Mouse (Mus musculus) kidney, postnatal 25 days (tissue): ENCODE measurements at regions not wholly inside any gene's neighbourhood (a gene's known extent, or its start where the extent isn't known, plus 50 kb on each side); places are given as distances from the start of the nearest gene placed in this dataset.

Source experiments
- DNase-seq, 2 experiments: peaks; one replicate each; pipeline ENCODE4 v3.0.0; 2021; ENCODE audit warnings: mixed read lengths in 2 of 2

DNA sequence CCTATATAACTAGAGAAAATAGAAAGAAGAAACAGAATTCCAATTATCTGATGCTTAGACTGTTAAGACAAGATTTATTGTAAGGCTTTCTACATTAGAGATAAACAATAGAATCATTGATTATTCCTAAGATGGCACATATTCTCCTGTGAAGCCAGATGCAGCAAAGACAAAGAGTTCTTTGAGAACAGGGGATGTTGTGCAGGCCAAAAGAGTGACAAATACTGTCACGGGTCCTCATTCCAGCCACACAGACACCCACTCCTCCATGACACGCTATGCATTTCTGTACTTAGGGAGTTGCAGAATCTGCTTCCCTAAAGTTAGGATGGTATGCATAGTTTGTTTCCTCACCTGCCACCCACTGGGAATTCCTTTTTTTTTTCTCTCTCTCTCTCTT is 245.2 kb downstream of the Sv2b start:
- no peak for DNase-seq

DNA sequence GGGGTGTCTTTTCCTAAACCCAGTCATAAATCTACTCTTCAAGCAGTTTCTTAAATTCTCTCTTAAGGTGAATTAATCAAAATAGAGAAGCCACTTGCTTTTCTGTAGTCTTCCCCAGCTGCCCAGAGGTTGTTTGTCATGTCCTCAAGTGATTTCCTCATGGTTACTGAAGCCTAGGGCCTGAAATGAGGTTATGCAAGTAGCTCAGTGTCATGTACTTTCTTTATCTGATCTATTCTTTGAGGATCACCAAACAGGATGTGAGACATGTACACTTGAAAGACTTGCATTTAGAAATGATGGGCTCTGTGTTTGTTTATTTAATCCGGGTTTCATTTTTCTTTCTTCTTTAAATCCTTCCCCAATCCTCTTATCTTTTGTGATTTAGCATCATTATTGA is 258.8 kb downstream of the Sv2b start:
- DNase-seq: no peak

- DNase-seq: no peak
Observed at GRCm38 (mm10) chr7:75049751-75050150, 259.3 kb downstream of the Sv2b start.

GRCm38 (mm10) chr7:75048822-75049221 is 260.2 kb downstream of the Sv2b start:
- no peak for DNase-seq

DNA sequence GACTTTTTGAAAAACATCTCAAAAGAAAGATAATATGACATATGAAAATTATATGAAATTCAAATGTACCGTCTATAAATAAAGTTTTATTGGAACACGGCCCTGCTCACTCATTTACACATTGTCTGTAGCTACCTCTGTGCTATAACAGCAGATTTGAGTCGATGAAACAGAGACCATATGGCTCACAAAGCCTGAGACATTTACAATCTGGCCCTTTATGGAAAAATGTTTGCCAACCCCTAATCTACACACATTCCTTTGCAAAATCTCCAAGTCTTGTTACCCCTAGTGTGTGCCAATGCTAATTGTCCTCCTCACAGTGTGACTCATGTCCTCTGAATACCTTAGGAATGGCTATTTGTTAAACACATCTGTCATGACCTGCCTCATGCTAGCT is 261.2 kb downstream of the Sv2b start:
- DNase-seq: no peak

DNA sequence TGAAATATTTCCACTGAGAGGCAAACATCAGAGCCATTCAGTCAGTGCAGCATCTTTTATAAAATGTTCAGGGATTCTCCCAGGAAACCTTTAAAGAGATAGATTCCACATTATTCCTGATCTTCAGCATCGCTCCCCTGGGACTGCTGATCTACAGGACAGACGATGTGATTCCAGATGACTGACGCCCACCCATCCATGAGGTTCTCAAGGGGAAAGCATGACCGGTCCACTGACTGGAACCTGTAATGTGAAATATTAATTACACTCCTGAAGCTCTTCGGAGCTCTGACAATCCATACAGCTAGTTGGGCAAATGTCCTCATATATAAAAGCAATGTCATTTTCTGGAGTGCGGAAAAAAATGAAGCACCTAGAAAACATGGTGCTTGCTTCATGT is 268.2 kb downstream of the Sv2b start:
- DNase-seq: no peak

GRCm38 (mm10) chr7:75026191-75026590 is 282.9 kb downstream of the Sv2b start:
- no peak for DNase-seq

GRCm38 (mm10) chr7:75021966-75022365 is 287.1 kb downstream of the Sv2b start:
- DNase-seq: no peak

DNA sequence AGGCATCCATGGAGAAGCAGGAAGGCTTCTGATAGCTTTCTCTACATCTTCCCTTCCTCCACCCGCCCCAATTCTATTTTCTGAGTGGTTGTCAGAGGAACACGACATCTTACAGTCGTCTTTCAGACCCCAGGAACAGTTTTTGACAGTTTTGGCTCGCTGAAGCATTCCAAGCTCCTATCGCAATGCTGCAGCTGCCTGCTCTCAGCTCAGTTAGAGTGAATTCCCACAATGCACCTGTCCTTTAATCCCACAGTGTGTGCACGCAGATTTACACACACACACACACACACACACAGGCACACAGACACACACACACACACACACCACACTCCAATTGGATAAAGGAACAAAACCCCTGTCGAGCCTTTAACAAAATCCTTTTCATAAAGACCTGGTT is 290.4 kb downstream of the Sv2b start:
- no peak for DNase-seq

- no peak for DNase-seq
Observed at GRCm38 (mm10) chr7:75008481-75008880, 300.6 kb downstream of the Sv2b start.

GRCm38 (mm10) chr7:74990198-74990597 is 318.9 kb downstream of the Sv2b start:
- peak in 1 of 2 experiments; percentile 2 for DNase-seq

GRCm38 (mm10) chr7:74979479-74979878 is 329.6 kb downstream of the Sv2b start:
- no peak for DNase-seq

DNA sequence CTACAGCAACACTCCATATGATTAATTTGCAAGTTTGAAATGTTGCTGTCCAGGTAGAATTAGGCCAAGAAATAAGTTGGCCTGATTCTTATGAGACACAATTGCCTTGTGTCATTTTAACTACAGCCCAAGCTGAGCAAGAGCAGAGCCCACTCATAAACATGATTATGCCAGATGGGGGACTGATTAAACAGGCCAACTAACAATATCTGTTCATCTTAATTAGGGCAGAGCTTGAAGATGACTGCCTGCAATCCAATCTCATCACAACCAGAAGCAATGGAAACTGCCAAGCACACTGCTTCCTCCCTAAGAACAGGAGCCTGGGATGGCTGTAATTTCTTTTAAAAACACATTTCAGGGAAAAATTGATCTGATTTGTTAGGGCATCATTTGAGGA is 333.1 kb downstream of the Sv2b start:
- DNase-seq: no peak

- DNase-seq: no peak
Observed at GRCm38 (mm10) chr7:74974448-74974847, 334.6 kb downstream of the Sv2b start.

- DNase-seq: no peak
Observed at GRCm38 (mm10) chr7:74944421-74945098, 364.5 kb downstream of the Sv2b start.

- DNase-seq: no peak
Observed at GRCm38 (mm10) chr7:74942917-74943316, 366.1 kb downstream of the Sv2b start.

DNA sequence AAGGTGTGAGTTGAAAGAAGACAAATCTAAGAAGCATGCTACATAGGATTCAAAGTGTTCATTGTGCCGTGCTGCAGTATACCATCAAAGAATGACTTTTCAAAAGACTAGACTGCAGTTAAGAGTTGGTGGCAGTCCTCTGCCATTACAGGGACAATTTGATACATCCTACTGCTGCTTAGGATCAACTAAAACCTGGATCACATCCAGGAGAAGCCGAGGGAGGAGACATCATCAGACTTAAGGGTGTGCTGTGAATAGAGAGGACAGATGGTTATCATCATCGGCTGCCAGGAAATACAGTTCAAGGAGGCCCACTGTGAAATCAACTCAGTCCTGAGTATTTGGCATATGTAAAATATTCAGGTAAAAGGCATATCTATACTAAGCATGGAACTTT is 366.9 kb downstream of the Sv2b start:
- DNase-seq: no peak

DNA sequence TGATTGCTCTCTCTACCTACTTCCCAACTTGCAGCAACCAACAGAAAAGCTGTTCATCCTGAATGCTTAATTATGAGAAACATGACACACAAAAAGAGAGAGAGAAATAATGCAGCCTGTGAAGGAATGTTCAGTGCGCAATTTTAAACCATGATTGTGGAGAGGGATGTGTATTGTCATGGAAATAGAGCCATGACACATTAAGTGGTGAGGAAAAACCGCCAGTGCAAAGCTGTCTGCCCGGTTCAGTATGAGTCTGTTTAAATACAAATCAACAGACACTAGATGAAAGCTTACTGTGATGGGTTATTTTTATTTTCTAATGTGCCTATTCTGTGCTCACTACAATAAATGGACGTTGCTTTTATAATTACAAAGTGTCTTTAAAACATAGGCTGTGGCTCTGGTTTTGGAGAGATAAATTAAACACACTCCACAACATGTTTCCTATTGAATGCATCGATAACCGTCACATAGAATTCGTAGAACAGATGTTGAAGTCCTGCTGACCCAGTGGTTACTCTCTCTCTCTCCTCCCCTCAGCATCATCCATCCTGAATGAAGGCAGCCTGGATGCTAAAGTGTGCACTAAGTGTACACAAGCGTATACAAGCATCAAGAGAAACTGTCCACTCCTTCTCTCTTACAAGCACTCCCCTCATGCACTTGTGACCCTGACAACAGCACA is 374.7 kb upstream of the Slco3a1 start:
- no peak for DNase-seq

- no peak for DNase-seq
Observed at GRCm38 (mm10) chr7:74928226-74928927, 373.8 kb upstream of the Slco3a1 start.

- no peak for DNase-seq
Observed at GRCm38 (mm10) chr7:74926729-74927128, 372.1 kb upstream of the Slco3a1 start.

DNA sequence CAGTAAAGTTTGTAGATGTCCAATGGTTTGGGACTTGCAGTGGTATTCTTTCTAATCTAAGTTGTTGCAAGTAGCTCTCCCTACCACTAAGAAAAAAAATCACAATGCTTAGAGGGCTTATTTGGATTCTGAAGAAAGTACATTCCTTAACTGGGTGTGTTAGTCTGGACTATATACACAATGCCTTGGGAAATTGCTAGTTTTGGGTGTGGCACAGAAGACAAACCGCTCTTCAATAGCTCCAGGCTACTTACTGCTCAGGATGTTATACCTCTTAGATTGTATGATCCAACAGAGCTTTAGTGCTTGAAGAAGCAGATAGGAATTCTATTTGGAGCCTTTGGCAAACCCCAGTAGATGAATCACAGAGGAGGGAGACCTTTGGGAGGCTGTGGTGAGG is 369.6 kb upstream of the Slco3a1 start:
- no peak for DNase-seq

DNA sequence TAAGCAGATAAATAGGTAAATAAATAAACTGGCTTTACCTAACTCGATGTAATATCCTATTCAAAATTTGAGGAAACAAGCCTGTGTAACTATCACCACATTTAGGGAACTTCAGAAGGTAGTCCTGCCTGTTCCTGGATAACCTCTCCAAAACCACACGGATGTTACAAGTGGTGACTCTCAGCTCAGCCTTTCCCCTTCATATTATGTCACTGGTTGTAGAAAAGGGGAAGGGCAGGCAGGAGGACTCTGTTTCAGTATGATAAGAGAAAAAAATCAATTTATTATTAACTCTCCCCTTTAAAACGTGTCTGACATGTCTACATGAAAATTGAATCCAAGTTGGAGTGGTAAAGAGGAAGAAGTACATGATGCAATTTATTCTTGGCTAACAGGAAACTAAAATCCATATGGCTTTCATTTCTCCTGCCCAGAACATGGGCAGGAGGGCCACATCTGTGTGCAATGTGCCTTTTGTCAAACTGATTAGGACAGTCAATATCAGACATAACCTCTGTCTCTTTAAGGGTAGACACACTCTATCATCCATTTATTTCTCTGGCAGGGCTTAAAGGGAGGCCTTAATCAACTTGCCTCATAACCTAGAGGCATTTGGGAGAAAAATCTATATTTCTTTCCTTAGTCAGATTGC is 353.9 kb upstream of the Slco3a1 start:
- no peak for DNase-seq

GRCm38 (mm10) chr7:74907391-74907790 is 352.8 kb upstream of the Slco3a1 start:
- DNase-seq: no peak

DNA sequence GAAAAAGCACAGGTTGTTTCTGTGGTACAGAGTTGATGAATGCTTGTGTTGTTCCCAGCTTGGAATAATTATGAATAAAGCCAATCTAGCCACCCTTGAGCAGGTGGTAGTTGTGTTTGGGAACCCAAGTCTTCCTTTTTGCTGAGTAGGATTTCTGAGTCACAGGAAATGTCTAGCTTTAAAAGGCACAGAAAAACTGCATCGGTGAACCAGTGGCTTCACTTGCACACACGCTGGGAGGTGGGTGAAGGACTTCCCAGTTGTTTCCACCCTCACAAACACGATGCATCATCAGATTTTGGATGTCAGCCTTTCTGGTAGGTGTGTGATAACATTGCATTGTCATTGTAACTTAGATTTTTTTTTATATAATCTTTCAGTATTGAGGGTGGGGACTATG is 322.9 kb upstream of the Slco3a1 start:
- DNase-seq: no peak
